Mouse (Mus musculus) left cerebral cortex, adult 2 months (tissue): Measurements from ENCODE around the gene Opn1sw. TPM values are rescaled to one million over a fixed set of nuclear protein-coding genes. Genes with fewer than 3 reads are reported as not detected.
"Not testable (repeated sequence)": the region's sequence is repeated elsewhere in the genome, so short reads cannot be mapped to it uniquely, and the experiment has no call there.

Source experiments
- DNase-seq, 2 experiments: peaks; one replicate each; pipeline ENCODE4 v3.0.0; 2021 to 2022; ENCODE audit warnings: low spot score in 2 of 2, mixed read lengths in 1 of 2; ENCODE audit errors: extremely low spot score in 1 of 2
- H3K27ac ChIP-seq: fragments of 200-600 bp; 2 replicates; pipeline ENCODE4 v1.8.1; 2022
- H3K4me3 ChIP-seq: fragments of 200-600 bp; 2 replicates; pipeline ENCODE4 v1.8.1; 2022
- CTCF ChIP-seq: fragments of 200-600 bp; IDR thresholded peaks from 2 replicates; pipeline ENCODE4 v1.8.1; 2022; ENCODE audit warnings: antibody characterized with exemption, mild to moderate bottlenecking, moderate library complexity
- intact Hi-C: fragments of 180-260 bp; cut with DNase I; formaldehyde crosslinking; loops from one replicate; pipeline ENCODE4 v1.15.1; 2025
- microRNA-seq, 2 experiments: library from miRNA; unstranded; fragments of <30 nt; microRNA quantifications; one replicate each; pipeline ENCODE4 v1.2.0; 2021
- total RNA-seq, 2 experiments: library from RNA; stranded (reverse); gene quantifications; 2 replicates each; pipeline ENCODE4 v1.2.3; 2021

Opn1sw gene
- total RNA-seq, 2 experiments from 2014 or later, result 0.16 TPM; not detected in 1

DNA sequence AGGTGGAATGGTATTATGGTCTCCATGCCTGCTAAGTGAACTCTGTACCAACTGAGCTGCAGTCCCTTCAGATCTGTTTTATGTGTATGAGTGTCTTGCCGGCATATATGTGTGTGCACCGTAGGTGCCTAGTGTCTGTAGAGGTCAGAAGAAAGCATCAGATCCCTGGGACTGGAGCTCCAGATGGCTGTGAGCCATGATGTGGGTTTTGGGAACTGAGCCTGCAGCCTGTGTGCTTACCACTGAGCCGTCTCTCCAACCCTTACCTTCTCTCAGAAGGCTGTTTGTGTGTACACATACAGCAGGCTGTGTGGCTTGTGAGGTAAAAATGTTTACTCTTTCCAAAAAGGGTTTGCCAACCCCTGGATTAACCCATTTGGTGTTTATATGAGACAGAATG is 28.9 kb downstream of the Opn1sw start:
- DNase-seq, result no peak
- intact Hi-C loops, result no loop called here
- TF ChIP-seq CTCF, result no peak
- no peak overlapping the region for H3K27ac ChIP-seq
- no peak overlapping the region for H3K4me3 ChIP-seq

DNA sequence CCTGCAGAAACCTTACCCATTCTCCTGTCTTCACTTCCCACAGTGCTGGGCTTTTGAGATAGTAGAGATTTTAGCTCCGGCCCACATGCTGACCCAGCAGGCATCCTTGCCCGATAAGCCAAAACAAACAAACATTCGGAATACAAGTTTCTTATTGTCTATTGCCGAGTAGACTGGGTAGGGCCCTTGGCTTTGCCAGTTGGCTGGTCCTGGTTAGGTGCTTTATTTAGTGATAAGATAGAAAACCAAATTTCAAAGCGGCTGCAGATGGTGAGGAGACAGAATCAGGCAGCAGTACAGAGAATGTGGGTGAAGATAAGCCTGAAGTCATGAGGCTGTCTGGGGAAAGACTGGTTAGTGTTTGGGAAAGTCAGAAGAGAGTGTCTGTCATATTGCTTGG is 35.5 kb downstream of the Opn1sw start:
- no peak overlapping the region for H3K4me3 ChIP-seq
- H3K27ac ChIP-seq, result no peak overlapping the region
- no peak for DNase-seq
- TF ChIP-seq CTCF, result no peak
- intact Hi-C loops, result no loop called here

DNA sequence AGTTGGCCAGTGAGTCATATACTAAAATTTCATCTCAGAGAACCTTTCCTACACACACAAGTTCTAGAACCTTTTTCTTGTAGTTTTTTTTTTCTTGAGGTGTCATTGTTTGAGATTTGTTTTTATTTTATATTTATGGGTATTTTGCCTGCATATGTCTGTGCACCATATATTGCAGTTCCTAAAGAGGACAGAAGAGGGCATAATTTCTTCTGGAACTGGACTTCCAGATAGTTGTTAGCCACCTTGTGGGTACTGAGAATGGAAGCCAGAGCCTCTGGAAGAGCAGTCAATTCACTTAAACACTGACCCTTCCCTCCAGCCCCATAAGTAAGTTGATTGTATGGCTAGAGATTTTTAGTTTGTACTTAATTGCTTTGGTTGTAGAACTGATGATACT is 36.7 kb downstream of the Opn1sw start:
- peak; percentile 24 for TF ChIP-seq CTCF
- no peak overlapping the region for H3K27ac ChIP-seq
- no peak overlapping the region for H3K4me3 ChIP-seq
- DNase-seq, result no peak
- intact Hi-C loops, result no loop called here

DNA sequence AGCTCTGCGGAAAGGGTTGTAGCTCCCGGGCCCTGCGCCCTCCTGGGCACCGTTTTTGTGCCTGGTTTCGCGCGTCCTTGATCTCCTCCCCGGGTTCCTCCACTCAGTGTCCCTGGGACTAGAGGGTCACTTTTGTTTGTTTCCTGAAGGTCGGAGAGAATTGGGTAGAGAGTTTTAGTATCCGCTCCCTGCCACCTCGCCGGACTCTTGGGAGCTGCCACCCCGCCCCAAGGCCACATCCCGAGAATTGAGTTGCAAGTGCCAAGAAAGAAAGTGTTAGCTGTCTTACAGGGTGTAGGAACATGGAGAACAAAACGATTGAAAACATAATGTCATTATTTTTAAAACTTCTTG is 39.9 kb downstream of the Opn1sw start:
- peak overlapping the region; percentile 74 for H3K4me3 ChIP-seq
- TF ChIP-seq CTCF, result no peak
- intact Hi-C loops, result loop anchor here (1.0 kb wide), 1 partner anchor 184 kb away; no protein-coding TSS in a partner anchor
- peak overlapping the region; percentile 88 for H3K27ac ChIP-seq
- no peak for DNase-seq

DNA sequence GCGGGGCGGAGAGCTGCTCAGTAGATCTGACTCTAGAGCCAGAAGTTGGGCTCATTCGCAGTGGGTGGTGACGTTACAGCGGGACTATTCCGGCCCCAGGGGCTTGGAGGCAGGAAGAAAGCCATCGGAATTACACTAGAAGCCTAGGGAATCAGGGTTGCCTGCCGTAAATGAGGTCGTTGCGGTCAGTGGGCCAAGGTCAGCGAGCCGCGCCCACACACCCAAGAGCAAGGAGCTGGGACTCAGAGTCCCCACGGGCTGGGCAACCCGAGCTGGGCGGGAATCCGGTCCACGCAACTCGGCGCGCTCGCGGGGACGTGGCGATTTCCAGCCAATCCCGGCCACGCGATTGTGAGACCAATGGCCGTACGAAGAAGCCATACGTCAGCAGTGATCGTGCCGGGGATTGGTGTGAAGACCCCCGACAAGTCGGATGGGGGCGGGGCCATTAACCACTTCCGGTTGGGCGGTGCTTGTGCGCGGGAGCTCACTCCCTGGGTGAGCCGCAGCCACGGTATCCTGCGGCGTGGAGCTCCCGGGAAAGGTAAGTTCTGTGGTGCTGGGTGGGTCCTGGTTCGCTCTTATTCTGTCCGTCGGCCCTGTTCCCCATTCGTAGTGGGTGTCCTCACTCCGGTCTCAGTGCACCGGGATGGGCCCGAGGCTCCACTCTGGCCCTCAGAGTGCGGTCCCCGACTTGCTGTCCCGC is 40.5 kb downstream of the Opn1sw start, which contains the start of gene Calu:
Gene Calu, plus strand, starts transcription at position 405 of the 706 bp plus-strand sequence.
- no peak for TF ChIP-seq CTCF
- DNase-seq, result peak; percentile 99
- Histone ChIP-seq H3K4me3 (peak within 1 kb of the TSS; percentile 74), H3K27ac (peak within 1 kb of the TSS; percentile 88)
- intact Hi-C loops, result loop anchor here (1.0 kb wide), 1 partner anchor 184 kb away; no protein-coding TSS in a partner anchor

DNA sequence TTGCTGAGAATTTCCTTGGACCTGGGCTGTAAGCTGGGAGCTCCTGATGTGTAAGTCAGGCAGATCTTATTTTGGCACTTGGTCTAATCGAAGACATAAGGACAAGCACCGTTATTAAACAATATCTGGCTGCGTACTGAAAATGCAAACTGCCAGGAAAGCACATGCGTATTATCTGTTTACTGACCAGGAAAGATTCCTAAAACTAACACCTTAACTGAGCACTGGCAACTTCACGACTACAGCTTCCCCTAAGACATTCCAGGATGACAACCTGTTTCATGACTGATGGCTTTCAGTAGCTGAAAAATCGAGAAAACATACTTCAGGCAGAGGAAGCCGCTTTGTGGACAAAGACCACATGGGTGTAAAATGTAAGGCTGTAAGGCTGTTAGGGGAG is 41.1 kb downstream of the Opn1sw start:
- H3K27ac ChIP-seq, result peak overlapping the region; percentile 87
- intact Hi-C loops, result no loop called here
- peak overlapping the region; percentile 74 for H3K4me3 ChIP-seq
- TF ChIP-seq CTCF, result no peak
- no peak for DNase-seq

DNA sequence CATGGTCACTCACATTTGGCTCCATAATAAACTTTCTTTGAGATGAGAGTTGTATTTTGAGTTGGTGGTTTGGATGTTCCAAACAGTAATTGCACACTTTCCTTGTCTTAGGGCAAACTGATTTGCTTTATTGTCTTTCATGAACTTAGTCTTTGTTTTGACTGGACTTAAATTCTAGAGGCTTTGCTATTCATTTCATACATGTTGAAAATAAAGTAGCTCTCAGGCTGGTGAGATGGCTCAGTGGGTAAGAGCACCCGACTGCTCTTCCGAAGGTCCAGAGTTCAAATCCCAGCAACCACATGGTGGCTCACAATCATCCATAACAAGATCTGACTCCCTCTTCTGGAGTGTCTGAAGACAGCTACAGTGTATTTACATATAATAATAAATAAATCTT is 41.8 kb downstream of the Opn1sw start:
- intact Hi-C loops, H3K27ac ChIP-seq, H3K4me3 ChIP-seq, DNase-seq: not testable (repeated sequence)

DNA sequence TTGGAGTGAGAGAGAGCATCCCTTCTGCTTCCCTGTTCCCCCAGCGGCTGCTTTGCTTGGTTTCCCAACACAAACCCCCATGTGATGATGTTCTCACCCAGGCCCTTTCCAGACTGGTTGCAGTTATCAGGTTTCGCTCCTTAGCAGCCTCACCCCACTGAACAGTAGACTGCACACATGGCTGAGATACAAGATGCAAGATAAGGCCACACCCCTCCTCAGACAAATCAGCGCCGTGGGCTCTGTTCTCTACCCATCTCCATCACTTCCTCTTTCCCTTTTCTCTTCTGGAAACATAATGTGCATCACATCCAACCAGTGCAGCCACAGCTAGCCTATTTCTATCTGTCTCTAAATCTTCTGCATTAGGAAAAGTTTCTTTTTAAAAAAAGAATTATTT is 58.8 kb downstream of the Opn1sw start:
- intact Hi-C loops, result no loop called here
- no peak overlapping the region for H3K4me3 ChIP-seq
- DNase-seq, result no peak

DNA sequence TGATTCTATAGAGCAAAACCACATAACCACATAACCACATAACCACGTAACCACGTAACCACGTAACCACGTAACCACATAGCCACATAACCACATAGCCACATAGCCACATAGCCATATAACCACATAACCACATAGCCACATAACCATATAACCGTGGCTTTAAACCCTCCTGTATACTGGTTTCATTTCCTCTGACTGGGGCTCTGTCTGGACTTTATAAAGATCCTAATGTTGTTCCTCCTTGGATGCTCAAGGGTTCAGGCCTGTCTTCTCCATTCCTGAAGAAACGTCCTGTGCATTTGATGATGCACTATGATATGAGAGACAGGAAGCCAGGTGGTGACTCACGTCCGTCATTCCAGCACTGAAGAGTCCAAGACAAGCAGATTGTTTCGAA is 61.3 kb downstream of the Opn1sw start:
- intact Hi-C loops, result no loop called here
- H3K4me3 ChIP-seq, result no peak overlapping the region
- no peak for DNase-seq
- no peak for TF ChIP-seq CTCF
- no peak overlapping the region for H3K27ac ChIP-seq

More for the DNA sequence above, 58.8 kb downstream of the Opn1sw start:
- no peak for TF ChIP-seq CTCF
- H3K27ac ChIP-seq, result no peak overlapping the region

Small RNAs within 50 kb of the gene (microRNA-seq; reads per million reads assigned to microRNA genes)
- gene Gm26220, result 0.48 to 0.49 reads per million in 2 experiments
- gene Gm44354, result 0 reads per million in 2 experiments

Other genes with a start within 250 kb of the Opn1sw start
- gene Rbm28, start 223.5 kb downstream of the Opn1sw start, total RNA-seq, result 10 to 100 TPM; 51.0 to 52.3 TPM
- gene Prrt4, start 208.9 kb downstream of the Opn1sw start, total RNA-seq, result 1 to 10 TPM; 2.5 to 2.9 TPM
- gene Impdh1, start 172.1 kb downstream of the Opn1sw start, total RNA-seq, result 10 to 100 TPM; 57.1 to 62.7 TPM
- gene Hilpda, start 116.0 kb downstream of the Opn1sw start, total RNA-seq, result 1 to 10 TPM; 8.0 to 9.1 TPM
- gene Fam71f2, start 108.9 kb downstream of the Opn1sw start, total RNA-seq, result under 1 TPM; 0.38 to 0.72 TPM
- not detected for gene Fam71f1, start 69.3 kb downstream of the Opn1sw start, total RNA-seq
- gene Calu, start 40.4 kb downstream of the Opn1sw start, total RNA-seq, result 10 to 100 TPM; 59.5 to 65.2 TPM
- 100 to 1,000 TPM; 104 to 105 TPM for gene Ccdc136, start 7.8 kb upstream of the Opn1sw start, total RNA-seq
- 1 to 10 TPM; 1.2 to 1.7 TPM for gene Flnc, start 44.8 kb upstream of the Opn1sw start, total RNA-seq
- 100 to 1,000 TPM; 242 to 247 TPM for gene Atp6v1f, start 79.2 kb upstream of the Opn1sw start, total RNA-seq
- under 1 TPM; 0.54 to 0.72 TPM for gene Atp6v1fnb, start 83.0 kb upstream of the Opn1sw start, total RNA-seq
- 1 to 10 TPM; 1.1 to 2.2 TPM for gene Kcp, start 119.5 kb upstream of the Opn1sw start, total RNA-seq
- 1 to 10 TPM; 4.0 to 4.4 TPM for gene Irf5, start 138.2 kb upstream of the Opn1sw start, total RNA-seq
- gene Tnpo3, start 221.4 kb upstream of the Opn1sw start, total RNA-seq, result 10 to 100 TPM; 72.7 to 73.3 TPM